Mouse (Mus musculus) cortical plate, adult 2 months (tissue): Measurements from ENCODE around the gene Ttc32. TPM values are rescaled to one million over a fixed set of nuclear protein-coding genes. Genes with fewer than 3 reads are reported as not detected.

ENCODE experiments used
- H3K27ac ChIP-seq: fragments of 200-500 bp; 2 replicates; pipeline ENCODE4 v1.5.1; 2012; ENCODE audit warnings: low read length, control low read depth, inconsistent platforms; ENCODE audit not compliant: insufficient read depth
- H3K4me1 ChIP-seq: fragments of 200-500 bp; 2 replicates; pipeline ENCODE4 v1.6.1; 2011; ENCODE audit warnings: low read length; ENCODE audit not compliant: control insufficient read depth, insufficient read depth
- H3K4me3 ChIP-seq: fragments of 200-500 bp; 2 replicates; pipeline ENCODE4 v1.5.1; 2011; ENCODE audit warnings: mild to moderate bottlenecking, low read length, control low read depth; ENCODE audit not compliant: insufficient read depth
- CTCF ChIP-seq: fragments of 200-500 bp; IDR thresholded peaks from 2 replicates; pipeline ENCODE4 v1.5.1; 2011; ENCODE audit warnings: mild to moderate bottlenecking, control low read depth, low read length; ENCODE audit not compliant: insufficient read depth; ENCODE audit errors: extremely low read depth
- POLR2A ChIP-seq: fragments of 200-500 bp; IDR thresholded peaks from 2 replicates; pipeline ENCODE4 v1.6.1; 2011; ENCODE audit warnings: mild to moderate bottlenecking, low read length, control low read depth; ENCODE audit not compliant: insufficient read depth; ENCODE audit errors: extremely low read depth
- polyA plus RNA-seq: library from polyadenylated mRNA; depleted of rRNA; stranded (reverse); fragments of >200 nt; gene quantifications from 2 replicates; pipeline ENCODE4 v1.2.3, GENCODE M21; 2012; rRNA removed

The Ttc32 gene
- polyA plus RNA-seq, result 4.1 and 4.3 TPM in 2 replicates

- H3K4me1 ChIP-seq, result no peaks in the 10 kb centered on the region
- TF ChIP-seq POLR2A (peak; percentile 86), CTCF (no peak)
- peak within 1 kb of the TSS; percentile 98 for H3K27ac ChIP-seq
- H3K4me3 ChIP-seq, result peak within 1 kb of the TSS; percentile 65
These were observed at the start of gene Ttc32 for GRCm38 (mm10) chr12:9029888-9030723. Gene Ttc32, plus strand, starts transcription at chr12:9029997.

- H3K27ac ChIP-seq, result no peak overlapping the region
- H3K4me1 ChIP-seq, result no peaks in the 10 kb centered on the region
- no peak overlapping the region for H3K4me3 ChIP-seq
- TF ChIP-seq CTCF (no peak), POLR2A (no peak)
These were observed 36.6 kb upstream of the Ttc32 start for GRCm38 (mm10) chr12:8993231-8993630.

- Histone ChIP-seq H3K27ac (no peak overlapping the region), H3K4me3 (no peak overlapping the region), H3K4me1 (no peaks in the 10 kb centered on the region)
- TF ChIP-seq CTCF (no peak), POLR2A (no peak)
These were observed 31.5 kb upstream of the Ttc32 start for GRCm38 (mm10) chr12:8998318-8998717.

- Histone ChIP-seq H3K27ac (no peak overlapping the region), H3K4me3 (no peak overlapping the region), H3K4me1 (no peaks in the 10 kb centered on the region)
- TF ChIP-seq CTCF (peak; percentile 77), POLR2A (no peak)
These were observed 27.7 kb upstream of the Ttc32 start for GRCm38 (mm10) chr12:9002038-9002648.

GRCm38 (mm10) chr12:9007146-9007545, 22.7 kb upstream of the Ttc32 start:
- H3K4me3 ChIP-seq, result no peak overlapping the region
- H3K4me1 ChIP-seq, result no peaks in the 10 kb centered on the region; the same call in 1 of the 2 replicates
- TF ChIP-seq POLR2A (no peak), CTCF (no peak)
- H3K27ac ChIP-seq, result no peak overlapping the region

- no peak overlapping the region for H3K4me3 ChIP-seq
- H3K4me1 ChIP-seq, result no peaks in the 10 kb centered on the region; the same call in 1 of the 2 replicates
- TF ChIP-seq CTCF (no peak), POLR2A (no peak)
- no peak overlapping the region for H3K27ac ChIP-seq
These were observed 22.0 kb upstream of the Ttc32 start for GRCm38 (mm10) chr12:9007811-9008210.

GRCm38 (mm10) chr12:9010311-9010710, 19.5 kb upstream of the Ttc32 start:
- no peak overlapping the region for H3K27ac ChIP-seq
- TF ChIP-seq CTCF, result no peak
- no peak for TF ChIP-seq POLR2A
- H3K4me1 ChIP-seq, result no peaks in the 10 kb centered on the region; the same call in 1 of the 2 replicates
- no peak overlapping the region for H3K4me3 ChIP-seq

GRCm38 (mm10) chr12:9016376-9016775, 13.4 kb upstream of the Ttc32 start:
- Histone ChIP-seq H3K27ac (no peak overlapping the region), H3K4me1 (no peaks in the 10 kb centered on the region), H3K4me3 (no peak overlapping the region)
- TF ChIP-seq POLR2A, result no peak
- TF ChIP-seq CTCF, result no peak

- H3K4me1 ChIP-seq, result no peaks in the 10 kb centered on the region
- no peak for TF ChIP-seq POLR2A
- no peak for TF ChIP-seq CTCF
- no peak overlapping the region for H3K27ac ChIP-seq
- H3K4me3 ChIP-seq, result no peak overlapping the region
These were observed 9.4 kb upstream of the Ttc32 start for GRCm38 (mm10) chr12:9020431-9020830.

- TF ChIP-seq POLR2A, result no peak
- Histone ChIP-seq H3K4me1 (no peaks in the 10 kb centered on the region), H3K27ac (no peak overlapping the region), H3K4me3 (no peak overlapping the region)
These were observed 8.8 kb upstream of the Ttc32 start for GRCm38 (mm10) chr12:9020986-9021385.
